Mouse (Mus musculus) cortical plate, adult 2 months (tissue): ENCODE results near the gene Dpp7.

Experiments used
- CTCF ChIP-seq: fragments of 200-500 bp; IDR thresholded peaks from 2 replicates; pipeline ENCODE4 v1.5.1; 2011; ENCODE audit warnings: mild to moderate bottlenecking, control low read depth, low read length; ENCODE audit not compliant: insufficient read depth; ENCODE audit errors: extremely low read depth
- POLR2A ChIP-seq: fragments of 200-500 bp; IDR thresholded peaks from 2 replicates; pipeline ENCODE4 v1.6.1; 2011; ENCODE audit warnings: mild to moderate bottlenecking, low read length, control low read depth; ENCODE audit not compliant: insufficient read depth; ENCODE audit errors: extremely low read depth

DNA sequence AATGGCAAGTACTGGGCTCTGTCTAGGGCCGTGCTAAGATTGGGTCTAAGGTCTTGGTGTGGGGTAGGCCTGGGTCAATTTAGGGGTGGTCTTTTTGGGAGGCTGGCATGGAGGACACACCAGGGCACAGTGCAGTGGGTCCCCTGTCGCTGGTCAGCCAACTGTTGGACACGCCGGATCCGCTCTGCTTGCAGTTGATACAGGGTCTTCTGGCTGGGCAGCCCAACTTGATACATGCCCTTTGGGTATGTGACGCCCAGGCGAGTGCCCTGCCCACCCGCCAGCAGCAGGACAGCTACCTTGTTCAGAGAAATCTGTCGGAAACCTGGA, 8.6 kb upstream of the Dpp7 start:
- TF ChIP-seq CTCF: no peak
- TF ChIP-seq POLR2A: no peak
